8 mouse cellular contexts compared by ENCODE assay signal in genomic region chr2:125214592-125214991, GRCm38 (mm10). TPM values are rescaled to one million over a fixed set of nuclear protein-coding genes. Genes with fewer than 3 reads are reported as not detected.
DNase-seq lines count a peak whose midpoint lies in the region; ATAC-seq lines count a peak whose summit lies in the region.
"Had no signal": no experiment of that assay in that cellular context is flagged by ENCODE, and none has a peak within 500 bp of the region (broad histone marks: within the 10 kb centered on the region; RNA-seq: fewer than 3 reads in every experiment).

No protein-coding gene starts in this region.

- no peak overlapping the region for H3K9ac ChIP-seq in hindbrain, embryonic 11.5 days (ENCODE audit: low read depth, low read length)
- H3K9ac ChIP-seq: limb, embryonic 13.5 days had no signal

- H3K36me3 ChIP-seq in hindbrain, embryonic 11.5 days (ENCODE audit: control insufficient read depth, insufficient read depth, low read length), result no peaks in the 10 kb centered on the region
- H3K36me3 ChIP-seq: limb, embryonic 13.5 days had no signal

- H3K9me3 ChIP-seq in hindbrain, embryonic 11.5 days (ENCODE audit: control insufficient read depth, low read length), result no peaks in the 10 kb centered on the region
- H3K9me3 ChIP-seq: limb, embryonic 13.5 days had no signal

- ATAC-seq in erythroblast, adult 5-6 weeks (replicated peaks; ENCODE audit: low FRiP score, poor library complexity, severe bottlenecking), result peak; percentile 85
- peak; percentile 61; the same call in 1 of the 2 replicates for ATAC-seq in hindbrain, embryonic 11.5 days (ENCODE audit: low FRiP score)
- ATAC-seq in megakaryocyte, adult 5-6 weeks (ENCODE audit: poor library complexity, severe bottlenecking), result peak; percentile 83

- 8% methylated on average over 3 of the region's 3 CpGs for WGBS in hindbrain, embryonic 11.5 days

- H3K27ac ChIP-seq in hindbrain, embryonic 11.5 days (ENCODE audit: low read depth, low read length), result no peak overlapping the region
- H3K27ac ChIP-seq: limb, embryonic 13.5 days had no signal

- no peak overlapping the region for H3K4me2 ChIP-seq in hindbrain, embryonic 11.5 days (replicated peaks; ENCODE audit: low read depth, low read length)
- H3K4me2 ChIP-seq: limb, embryonic 13.5 days had no signal

- H3K27me3 ChIP-seq in hindbrain, embryonic 11.5 days (ENCODE audit: control insufficient read depth, insufficient read depth, low read length), result no peaks in the 10 kb centered on the region
- H3K27me3 ChIP-seq: limb, embryonic 13.5 days had no signal

- DNase-seq in Muller cell, postnatal 12 days (ENCODE audit: inconsistent ontology term), result peak; percentile 18
- peak; percentile 81 for DNase-seq in brain, adult 2 months (ENCODE audit: low read depth, low spot score)
- DNase-seq in hindbrain, embryonic 11.5 days (ENCODE audit: low spot score), result peak; percentile 90
- DNase-seq in layer of hippocampus, adult 9-10 months (ENCODE audit: low spot score), result peak; percentile 71
- DNase-seq in right cerebral cortex, postnatal 36 days (ENCODE audit: low spot score in 2 of 2), result peak; percentile 26 to 28

- no peaks in the 10 kb centered on the region for H3K4me1 ChIP-seq in hindbrain, embryonic 11.5 days (replicated peaks; ENCODE audit: control insufficient read depth, insufficient read depth, low read length)
- H3K4me1 ChIP-seq: limb, embryonic 13.5 days had no signal

- no peak overlapping the region for H3K4me3 ChIP-seq in hindbrain, embryonic 11.5 days (ENCODE audit: low read depth, low read length)
- H3K4me3 ChIP-seq: limb, embryonic 13.5 days had no signal

RNA-seq across cellular contexts. Expression of gene Dut, which starts 32.4 kb away (rescaled TPM):
- total RNA-seq in erythroblast, adult 5-6 weeks (2015; ENCODE audit: low replicate concordance), result 37.2 and 67.4 TPM in 2 replicates
- total RNA-seq in erythroblast, adult 5-6 weeks (2017; ENCODE audit: low replicate concordance), result 39.2 and 80.6 TPM in 2 replicates
- polyA plus RNA-seq in hindbrain, embryonic 11.5 days (2014; fragmentation: Nextera tagmentation; extraction: Ambion mirVana), result 176 and 187 TPM in 2 replicates
- total RNA-seq in megakaryocyte, adult 5-6 weeks (2015), result 115 and 122 TPM in 2 replicates
- 75.5 and 82.5 TPM in 2 replicates for total RNA-seq in megakaryocyte, adult 5-6 weeks (2017)

Comparison
In these comparisons a context has a peak if more than half of its experiments do, and no peak if none do; other contexts are left out.
1. DNase-seq: peak in every context shown above with its lines; median percentile 90 in hindbrain, embryonic 11.5 days; 81 in brain, adult 2 months; 71 in layer of hippocampus, adult 9-10 months; 27 in right cerebral cortex, postnatal 36 days; 18 in Muller cell, postnatal 12 days.